Mouse (Mus musculus) forebrain, embryonic 12.5 days (tissue): Measurements from ENCODE around the gene Slit3. TPM values are rescaled to one million over a fixed set of nuclear protein-coding genes. Genes with fewer than 3 reads are reported as not detected.

Experiments
- ATAC-seq: fragments of 200-750 bp; cut with Nextera tagmentation; 2 replicates; pipeline ENCODE4 v1.8.0; 2017; ENCODE audit warnings: moderate TSS enrichment; ENCODE audit not compliant: low FRiP score
- H3K27ac ChIP-seq: fragments of 300-500 bp; sonication (generic); 2 replicates; pipeline ENCODE4 v1.5.1; 2016; ENCODE audit warnings: mild to moderate bottlenecking
- H3K27me3 ChIP-seq: fragments of 300-500 bp; sonication (generic); 2 replicates; pipeline ENCODE4 v1.6.1; 2016; ENCODE audit warnings: mild to moderate bottlenecking
- H3K36me3 ChIP-seq: fragments of 300-500 bp; sonication (generic); replicated peaks from 2 replicates; pipeline ENCODE4 v1.6.1; 2016; ENCODE audit warnings: mild to moderate bottlenecking
- H3K4me1 ChIP-seq: fragments of 300-500 bp; sonication (generic); 2 replicates; pipeline ENCODE4 v1.6.1; 2016
- H3K4me2 ChIP-seq: fragments of 300-500 bp; sonication (generic); 2 replicates; pipeline ENCODE4 v1.6.1; 2016; ENCODE audit warnings: mild to moderate bottlenecking, moderate library complexity
- H3K4me3 ChIP-seq: fragments of 300-500 bp; sonication (generic); replicated peaks from 2 replicates; pipeline ENCODE4 v1.5.1; 2016; ENCODE audit warnings: mild to moderate bottlenecking
- H3K9ac ChIP-seq: fragments of 300-500 bp; sonication (generic); 2 replicates; pipeline ENCODE4 v1.6.1; 2016; ENCODE audit warnings: mild to moderate bottlenecking
- H3K9me3 ChIP-seq: fragments of 300-500 bp; sonication (generic); 2 replicates; pipeline ENCODE4 v1.6.1; 2016
- WGBS: fragments of 180-500 bp; shearing (Covaris S2); methylation state at CpG from one replicate; pipeline ENCODE4 v1.1.7; 2016; 5-methylcytosine and 5-hydroxymethylcytosine counted together
- polyA plus RNA-seq: library from polyadenylated mRNA; unstranded; fragments of >200 nt; fragmentation: Nextera tagmentation; extraction: Ambion mirVana; gene quantifications from 2 replicates; pipeline ENCODE4 v1.2.1, GENCODE M21; 2016

Slit3 gene
- polyA plus RNA-seq, 1 experiment from 2014 or later = 6.3 TPM

DNA sequence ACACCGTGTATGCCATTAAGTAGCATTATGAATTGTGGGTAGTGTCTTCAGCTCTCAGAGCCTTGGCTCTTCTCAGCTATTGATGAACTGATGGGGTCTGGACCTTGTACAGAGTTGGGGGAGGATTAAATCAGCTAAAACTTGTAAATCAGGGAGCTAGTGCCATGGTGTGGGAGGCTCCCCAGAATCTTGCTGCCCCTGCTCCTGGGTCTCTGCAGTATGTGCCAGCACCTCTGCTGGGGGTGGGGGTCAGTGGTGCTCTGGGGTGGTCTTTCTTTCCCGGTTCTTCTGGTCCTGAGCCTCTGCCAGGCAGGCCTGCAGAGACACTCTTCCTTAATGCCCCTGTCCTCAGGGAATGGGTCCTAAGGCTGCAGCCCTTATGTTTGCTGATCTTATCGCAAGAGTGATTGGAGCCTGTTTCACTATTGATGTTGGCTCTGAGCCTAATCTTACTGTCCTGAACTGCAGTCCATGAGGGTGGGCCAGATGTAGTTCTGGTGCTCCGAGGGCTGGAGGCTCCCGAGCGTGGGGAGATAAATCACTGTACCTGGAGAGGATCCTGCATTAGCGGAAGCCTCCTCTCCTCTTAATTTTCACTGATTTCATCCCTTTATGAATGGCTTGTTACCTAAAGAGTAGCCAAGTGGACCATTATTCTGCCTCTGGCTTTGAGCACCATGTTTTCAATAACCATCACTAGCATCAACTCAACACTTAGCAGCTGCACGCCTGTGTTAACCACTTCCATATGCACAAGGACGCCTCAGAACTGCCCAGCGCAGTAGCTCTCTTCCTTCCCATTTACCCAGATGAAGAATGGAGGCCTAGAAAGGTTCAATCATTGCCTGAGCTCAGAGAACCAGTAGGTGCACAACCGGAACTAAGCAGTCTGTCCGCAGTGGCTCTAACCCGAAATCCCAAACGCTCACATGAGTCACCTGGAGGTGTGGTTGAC, 90.0 kb downstream of the Slit3 start:
- ATAC-seq = no peak

DNA sequence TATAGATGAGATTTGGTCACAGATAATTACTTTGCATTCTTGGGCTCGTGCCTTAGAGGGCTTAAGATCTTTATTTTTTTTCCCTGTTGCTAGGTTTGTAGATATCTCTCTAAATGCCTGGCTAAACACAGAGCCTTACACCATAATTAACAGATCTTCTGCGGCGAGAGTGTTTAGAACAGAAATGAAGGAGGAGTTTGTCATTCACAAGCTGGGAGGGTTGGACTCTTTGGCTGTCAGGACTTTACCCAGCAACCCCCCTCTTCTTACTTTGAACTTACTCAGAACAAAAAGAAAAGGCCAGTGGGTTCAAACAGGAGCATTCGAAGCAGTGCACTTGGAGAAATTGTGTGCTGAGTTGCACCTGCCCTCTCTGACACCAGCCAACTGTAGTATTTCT, 103.0 kb downstream of the Slit3 start:
- WGBS = 11% methylated on average over 4 of the region's 4 CpGs
- Histone ChIP-seq H3K27me3 (peaks cover 11% of the 10 kb centered on the region; the same call in 1 of the 2 replicates), H3K36me3 (no peaks in the 10 kb centered on the region), H3K9ac (no peak overlapping the region), H3K4me3 (no peak overlapping the region), H3K9me3 (no peaks in the 10 kb centered on the region), H3K27ac (0 out of 2 replicates have a peak overlapping the region, but pooled peaks have one; percentile 22), H3K4me2 (no peak overlapping the region), H3K4me1 (peaks cover 19% of the 10 kb centered on the region)
- ATAC-seq = peak; percentile 83

More for the DNA sequence above, 90.0 kb downstream of the Slit3 start:
- Histone ChIP-seq H3K4me3 (no peak overlapping the region), H3K27me3 (peaks cover 13% of the 10 kb centered on the region; the same call in 1 of the 2 replicates), H3K9ac (no peak overlapping the region), H3K27ac (no peak overlapping the region), H3K9me3 (no peaks in the 10 kb centered on the region), H3K36me3 (no peaks in the 10 kb centered on the region), H3K4me2 (no peak overlapping the region), H3K4me1 (no peaks in the 10 kb centered on the region)
- 89% methylated on average over 14 of the region's 14 CpGs for WGBS

DNA sequence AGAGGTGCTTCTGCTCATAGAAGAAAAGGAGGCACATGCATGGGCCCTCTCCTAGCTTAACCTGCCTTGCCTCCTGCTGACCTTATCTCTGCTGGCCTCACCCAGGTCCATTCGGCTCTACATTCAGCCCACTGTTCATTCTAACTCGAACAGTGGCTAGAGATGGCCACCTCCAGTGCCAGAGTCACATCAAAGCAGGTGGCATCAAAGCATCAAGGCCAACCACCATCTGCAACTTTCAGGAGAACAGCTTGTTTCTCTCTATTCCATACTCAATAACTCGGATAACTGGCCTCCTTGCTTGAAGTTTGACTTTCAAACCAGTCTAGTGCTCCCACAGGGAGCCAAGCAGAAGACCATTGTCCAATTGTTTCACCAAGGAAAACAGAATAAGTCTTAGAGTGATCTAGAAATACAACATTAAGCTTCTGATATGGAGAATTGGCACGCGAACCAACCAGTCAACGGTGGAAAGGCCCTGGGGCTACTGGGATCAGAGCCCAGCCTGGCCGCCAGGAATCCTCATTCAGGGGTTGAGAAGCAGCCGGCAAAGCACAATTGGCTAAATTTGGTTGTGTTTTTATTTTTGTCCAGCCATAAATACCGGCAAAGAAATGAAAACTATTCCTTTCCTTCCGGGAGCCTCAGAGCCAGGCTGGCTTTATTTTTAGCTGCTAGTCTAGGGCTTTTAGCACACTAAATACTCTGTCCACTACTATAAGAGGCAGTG, 110.5 kb downstream of the Slit3 start:
- Histone ChIP-seq H3K36me3 (no peaks in the 10 kb centered on the region), H3K4me1 (no peaks in the 10 kb centered on the region), H3K4me2 (no peak overlapping the region), H3K27ac (no peak overlapping the region), H3K9me3 (no peaks in the 10 kb centered on the region), H3K27me3 (no peaks in the 10 kb centered on the region), H3K9ac (no peak overlapping the region), H3K4me3 (no peak overlapping the region)
- whole genome bisulfite sequencing = 87% methylated on average over 10 of the region's 10 CpGs
- ATAC-seq = no peak

GRCm38 (mm10) chr11:35232321-35232720, 111.3 kb downstream of the Slit3 start:
- H3K9ac ChIP-seq = no peak overlapping the region
- no peaks in the 10 kb centered on the region for H3K27me3 ChIP-seq
- H3K4me1 ChIP-seq = no peaks in the 10 kb centered on the region
- H3K27ac ChIP-seq = no peak overlapping the region
- H3K9me3 ChIP-seq = no peaks in the 10 kb centered on the region
- H3K4me3 ChIP-seq = no peak overlapping the region
- 89% methylated on average over 4 of the region's 4 CpGs for WGBS
- no peaks in the 10 kb centered on the region for H3K36me3 ChIP-seq
- no peak for ATAC-seq
- no peak overlapping the region for H3K4me2 ChIP-seq

GRCm38 (mm10) chr11:35241379-35241778, 120.4 kb downstream of the Slit3 start:
- ATAC-seq = no peak
- Histone ChIP-seq H3K9me3 (no peaks in the 10 kb centered on the region), H3K4me3 (no peak overlapping the region), H3K4me2 (no peak overlapping the region), H3K9ac (no peak overlapping the region), H3K4me1 (peaks cover 1% of the 10 kb centered on the region; the same call in 1 of the 2 replicates), H3K36me3 (no peaks in the 10 kb centered on the region), H3K27ac (no peak overlapping the region), H3K27me3 (peaks cover 6% of the 10 kb centered on the region; the same call in 1 of the 2 replicates)
- 95% methylated on average over 7 of the region's 7 CpGs for WGBS

DNA sequence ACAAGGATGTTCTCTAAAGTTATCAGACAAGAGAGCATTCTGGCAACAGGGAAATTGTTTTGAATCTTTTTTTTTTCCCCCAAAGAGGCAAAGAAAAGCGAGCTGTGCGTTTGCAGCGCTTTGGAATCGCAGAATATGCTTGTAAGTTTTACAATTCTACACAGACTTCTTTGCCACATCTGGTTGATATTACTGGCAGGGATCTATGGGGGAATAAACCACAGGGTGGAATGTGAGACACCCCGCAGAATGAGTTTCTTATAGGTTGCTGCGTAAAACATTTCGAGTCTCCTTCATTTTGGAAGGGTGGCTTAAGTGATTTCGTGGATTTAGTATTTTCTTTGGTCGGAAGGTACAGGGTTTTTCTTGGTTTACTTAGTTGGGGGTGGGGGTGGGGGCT, 122.6 kb downstream of the Slit3 start:
- no peak overlapping the region for H3K9ac ChIP-seq
- ATAC-seq = no peak

DNA sequence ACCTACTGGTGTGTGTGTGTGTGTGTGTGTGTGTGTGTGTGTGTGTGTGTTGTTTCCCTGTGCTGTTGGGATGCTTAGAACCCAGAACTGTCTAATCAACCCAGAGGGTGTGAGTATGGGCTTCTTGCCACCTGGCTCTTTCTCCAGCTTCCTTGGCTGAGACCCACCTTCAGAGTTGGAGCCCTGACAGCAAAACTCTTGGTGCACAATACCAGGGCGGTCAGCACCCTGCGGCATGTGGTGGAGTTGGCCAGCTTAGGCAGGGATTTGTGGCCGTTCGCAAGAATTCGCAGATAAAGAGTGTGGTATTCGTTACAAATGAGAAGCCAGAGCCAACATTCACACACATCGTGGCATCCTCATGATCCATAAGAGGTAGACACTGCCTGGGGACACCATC, 123.5 kb downstream of the Slit3 start:
- ATAC-seq = no peak
- H3K4me1 ChIP-seq = peaks cover 9% of the 10 kb centered on the region; the same call in 1 of the 2 replicates
- 90% methylated on average over 7 of the region's 7 CpGs for WGBS
- peaks cover 6% of the 10 kb centered on the region; the same call in 1 of the 2 replicates for H3K27me3 ChIP-seq
- no peak overlapping the region for H3K4me2 ChIP-seq
- H3K9me3 ChIP-seq = no peaks in the 10 kb centered on the region
- no peaks in the 10 kb centered on the region for H3K36me3 ChIP-seq
- H3K9ac ChIP-seq = no peak overlapping the region
- no peak overlapping the region for H3K4me3 ChIP-seq
- H3K27ac ChIP-seq = no peak overlapping the region

More for the DNA sequence above, 122.6 kb downstream of the Slit3 start:
- Histone ChIP-seq H3K4me3 (no peak overlapping the region), H3K4me2 (no peak overlapping the region), H3K27ac (no peak overlapping the region), H3K36me3 (no peaks in the 10 kb centered on the region), H3K9me3 (no peaks in the 10 kb centered on the region), H3K4me1 (peaks cover 9% of the 10 kb centered on the region; the same call in 1 of the 2 replicates), H3K27me3 (peaks cover 6% of the 10 kb centered on the region; the same call in 1 of the 2 replicates)
- WGBS = 86% methylated on average over 9 of the region's 9 CpGs

DNA sequence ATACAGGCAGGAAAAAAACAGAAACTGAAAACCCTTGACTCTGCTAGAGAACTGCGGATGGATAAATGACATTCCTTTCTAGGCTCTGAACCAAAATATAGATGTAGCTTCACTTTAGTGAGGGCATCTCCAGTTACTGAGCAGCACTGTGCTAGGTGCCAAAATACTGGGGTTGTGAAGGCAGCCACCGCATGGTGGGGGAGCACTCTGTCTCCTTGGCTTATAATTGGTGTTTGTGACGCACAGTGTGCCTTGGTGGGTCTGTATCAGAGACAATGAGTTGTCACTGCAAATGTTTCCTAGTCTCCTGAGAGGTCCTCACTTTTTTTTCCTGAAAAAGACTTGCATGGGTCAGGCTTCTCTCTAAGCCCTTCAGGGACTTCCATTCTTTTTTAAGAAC, 125.6 kb downstream of the Slit3 start:
- ATAC-seq = peak; percentile 36; the same call in 1 of the 2 replicates
- Histone ChIP-seq H3K4me1 (peaks cover 11% of the 10 kb centered on the region; the same call in 1 of the 2 replicates), H3K9me3 (no peaks in the 10 kb centered on the region), H3K27ac (no peak overlapping the region; the same call in 1 of the 2 replicates), H3K36me3 (no peaks in the 10 kb centered on the region), H3K4me2 (no peak overlapping the region), H3K4me3 (no peak overlapping the region), H3K9ac (no peak overlapping the region), H3K27me3 (no peaks in the 10 kb centered on the region)
- 49% methylated on average over 3 of the region's 3 CpGs for WGBS

GRCm38 (mm10) chr11:35248088-35248487, 127.1 kb downstream of the Slit3 start:
- Histone ChIP-seq H3K4me3 (no peak overlapping the region), H3K36me3 (no peaks in the 10 kb centered on the region), H3K9me3 (no peaks in the 10 kb centered on the region), H3K9ac (no peak overlapping the region), H3K4me1 (peaks cover 11% of the 10 kb centered on the region; the same call in 1 of the 2 replicates), H3K27me3 (0 out of 2 replicates have a peak, but pooled peaks cover 9% of the 10 kb centered on the region), H3K27ac (no peak overlapping the region), H3K4me2 (no peak overlapping the region)
- no peak for ATAC-seq
- WGBS = 80% methylated on average over 5 of the region's 5 CpGs

DNA sequence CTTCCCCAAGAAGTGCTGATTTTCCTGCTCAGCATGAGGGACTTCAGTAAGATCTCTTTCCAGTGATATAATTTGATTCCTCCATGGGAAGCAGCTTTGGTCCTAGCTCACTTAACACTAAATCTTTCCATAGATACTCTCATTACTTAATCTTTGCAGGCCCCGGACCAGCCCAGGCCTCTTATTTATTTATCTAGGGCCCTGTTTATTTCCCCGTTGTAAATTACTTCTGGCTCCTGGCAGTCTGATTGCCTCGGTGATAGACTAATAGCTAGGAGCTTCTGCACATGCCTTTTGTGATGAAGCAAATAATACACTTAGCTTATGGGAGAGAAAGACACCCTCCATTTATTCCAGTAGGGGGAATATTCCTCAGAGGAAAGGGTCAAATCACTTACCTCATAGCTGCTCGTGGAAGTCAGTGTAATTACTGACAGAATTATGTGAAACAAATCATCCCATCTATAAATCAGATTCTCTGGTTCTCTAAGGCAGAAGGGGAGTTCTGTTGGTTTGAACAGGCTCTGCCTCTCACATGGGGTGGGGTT, 129.9 kb downstream of the Slit3 start:
- Histone ChIP-seq H3K9me3 (no peaks in the 10 kb centered on the region), H3K27ac (no peak overlapping the region), H3K27me3 (0 out of 2 replicates have a peak, but pooled peaks cover 9% of the 10 kb centered on the region), H3K36me3 (no peaks in the 10 kb centered on the region), H3K4me1 (peaks cover 11% of the 10 kb centered on the region; the same call in 1 of the 2 replicates), H3K4me2 (no peak overlapping the region), H3K9ac (no peak overlapping the region), H3K4me3 (no peak overlapping the region)
- WGBS = 57% methylated on average over 4 of the region's 4 CpGs
- no peak for ATAC-seq

GRCm38 (mm10) chr11:35251910-35252309, 130.9 kb downstream of the Slit3 start:
- H3K9me3 ChIP-seq = no peaks in the 10 kb centered on the region
- H3K4me1 ChIP-seq = peaks cover 5% of the 10 kb centered on the region; the same call in 1 of the 2 replicates
- H3K36me3 ChIP-seq = no peaks in the 10 kb centered on the region
- H3K4me3 ChIP-seq = no peak overlapping the region
- 0 out of 2 replicates have a peak, but pooled peaks cover 9% of the 10 kb centered on the region for H3K27me3 ChIP-seq
- ATAC-seq = no peak
- H3K4me2 ChIP-seq = no peak overlapping the region
- H3K27ac ChIP-seq = no peak overlapping the region
- 83% methylated on average over 4 of the region's 4 CpGs for WGBS
- H3K9ac ChIP-seq = no peak overlapping the region

- no peaks in the 10 kb centered on the region for H3K9me3 ChIP-seq
- H3K4me1 ChIP-seq = no peaks in the 10 kb centered on the region
- H3K27ac ChIP-seq = no peak overlapping the region
- 71% methylated on average over 6 of the region's 6 CpGs for WGBS
- 0 out of 2 replicates have a peak, but pooled peaks cover 6% of the 10 kb centered on the region for H3K27me3 ChIP-seq
- no peaks in the 10 kb centered on the region for H3K36me3 ChIP-seq
- H3K4me3 ChIP-seq = no peak overlapping the region
- H3K9ac ChIP-seq = no peak overlapping the region
- ATAC-seq = no peak
- no peak overlapping the region for H3K4me2 ChIP-seq
These were observed 136.3 kb downstream of the Slit3 start for GRCm38 (mm10) chr11:35257351-35257750.
